Mouse (Mus musculus) frontal cortex, postnatal 36 days (tissue): ENCODE measurements around the gene Carnmt1.
A peak's percentile ranks its signal among the peaks of the same experiment; 100 is the strongest.

Source experiments
- DNase-seq, 2 experiments: peaks; one replicate each; pipeline ENCODE4 v3.0.0; 2022; ENCODE audit warnings: low spot score in 2 of 2

The Carnmt1 gene

GRCm38 (mm10) chr19:18670608-18671007 lies at the start of gene Carnmt1:
Gene Carnmt1, plus strand, starts transcription at chr19:18670764.
- peak; percentile 96 to 98 for DNase-seq

GRCm38 (mm10) chr19:18623894-18624293 lies 46.7 kb upstream of the Carnmt1 start:
- no peak for DNase-seq

- no peak for DNase-seq
These were observed 41.0 kb upstream of the Carnmt1 start for GRCm38 (mm10) chr19:18629589-18629988.

- DNase-seq, result no peak
These were observed 40.1 kb upstream of the Carnmt1 start for GRCm38 (mm10) chr19:18630221-18631119.

GRCm38 (mm10) chr19:18631161-18631643 lies 39.4 kb upstream of the Carnmt1 start:
- DNase-seq, result peak; percentile 31 to 40

- peak; percentile 92 to 94 for DNase-seq
These were observed 38.8 kb upstream of the Carnmt1 start, which contains the start of the genes Ostf1 and Nmrk1 for GRCm38 (mm10) chr19:18631644-18632219. Gene Ostf1, minus strand, starts transcription at chr19:18631823. Gene Nmrk1, plus strand, starts transcription at chr19:18631950.

GRCm38 (mm10) chr19:18632231-18633185 lies 38.1 kb upstream of the Carnmt1 start:
- DNase-seq, result no peak

GRCm38 (mm10) chr19:18637954-18638353 lies 32.6 kb upstream of the Carnmt1 start:
- DNase-seq, result no peak

GRCm38 (mm10) chr19:18638949-18639348 lies 31.6 kb upstream of the Carnmt1 start:
- DNase-seq, result no peak

- DNase-seq, result no peak
These were observed 31.0 kb upstream of the Carnmt1 start for GRCm38 (mm10) chr19:18639552-18639951.

GRCm38 (mm10) chr19:18641001-18641400 lies 29.6 kb upstream of the Carnmt1 start:
- DNase-seq, result no peak

GRCm38 (mm10) chr19:18643411-18643810 lies 27.2 kb upstream of the Carnmt1 start:
- DNase-seq, result no peak

GRCm38 (mm10) chr19:18644084-18644483 lies 26.5 kb upstream of the Carnmt1 start:
- no peak for DNase-seq

GRCm38 (mm10) chr19:18646397-18646796 lies 24.2 kb upstream of the Carnmt1 start:
- DNase-seq, result no peak

- DNase-seq, result no peak
These were observed 23.6 kb upstream of the Carnmt1 start for GRCm38 (mm10) chr19:18646853-18647420.

GRCm38 (mm10) chr19:18647775-18648557 lies 22.6 kb upstream of the Carnmt1 start:
- DNase-seq, result no peak

GRCm38 (mm10) chr19:18648558-18648945 lies 22.0 kb upstream of the Carnmt1 start:
- no peak for DNase-seq

- no peak for DNase-seq
These were observed 20.6 kb upstream of the Carnmt1 start for GRCm38 (mm10) chr19:18649955-18650354.

GRCm38 (mm10) chr19:18650473-18650872 lies 20.1 kb upstream of the Carnmt1 start:
- no peak for DNase-seq

- DNase-seq, result no peak
These were observed 18.0 kb upstream of the Carnmt1 start for GRCm38 (mm10) chr19:18652592-18652991.
